Mouse (Mus musculus): ENCODE measurements around the gene Scai.

Scai gene

DNA sequence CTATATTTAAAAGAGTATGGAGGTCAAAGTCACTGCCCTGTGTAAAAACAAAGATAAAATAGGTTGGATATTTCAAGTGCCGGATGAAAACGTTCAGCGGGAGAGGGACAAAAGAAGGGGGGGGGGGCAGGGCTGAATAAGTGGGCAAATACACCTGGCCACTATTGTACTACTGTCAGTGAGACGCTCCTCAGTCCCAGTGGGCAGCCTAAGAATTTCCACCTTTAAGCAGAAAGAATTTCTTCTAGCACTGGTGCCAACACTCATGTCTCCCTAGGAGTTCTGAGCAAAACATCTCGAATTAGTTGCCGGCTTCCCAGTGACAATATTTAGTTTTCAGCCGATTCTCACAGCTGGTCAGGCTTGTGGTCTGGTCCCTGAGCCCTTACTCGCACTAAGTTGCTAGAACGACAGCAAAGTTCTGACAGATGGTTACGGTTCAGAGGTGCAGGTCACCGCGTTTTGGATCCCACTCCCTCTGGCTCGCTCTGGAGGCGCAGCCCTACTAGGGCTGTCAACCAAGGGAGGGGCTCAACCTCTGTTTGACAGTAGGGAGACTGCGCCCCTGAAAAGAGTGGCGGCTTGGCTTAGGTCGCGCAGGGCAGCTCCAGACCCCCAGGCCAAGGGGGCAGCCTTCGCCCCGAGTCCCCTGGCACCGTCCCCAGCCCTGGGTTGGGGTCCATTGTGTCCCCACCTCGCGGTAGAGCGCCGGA, 125.7 kb downstream of the Scai start:
- CTCF ChIA-PET = interaction anchor here in 1 of 4 experiments (0.6 kb wide), 1 partner anchor 268 kb away, joined by 4 read pairs; no protein-coding TSS in a partner anchor
- POLR2A ChIA-PET = interaction anchor here in 3 of 4 experiments (0.6 to 1.7 kb wide), 10 partner anchors 11 to 396 kb away, joined by 3 to 7 read pairs (median 4); partner anchors contain the start of gene Arpc5l (in 1 of the 3)

DNA sequence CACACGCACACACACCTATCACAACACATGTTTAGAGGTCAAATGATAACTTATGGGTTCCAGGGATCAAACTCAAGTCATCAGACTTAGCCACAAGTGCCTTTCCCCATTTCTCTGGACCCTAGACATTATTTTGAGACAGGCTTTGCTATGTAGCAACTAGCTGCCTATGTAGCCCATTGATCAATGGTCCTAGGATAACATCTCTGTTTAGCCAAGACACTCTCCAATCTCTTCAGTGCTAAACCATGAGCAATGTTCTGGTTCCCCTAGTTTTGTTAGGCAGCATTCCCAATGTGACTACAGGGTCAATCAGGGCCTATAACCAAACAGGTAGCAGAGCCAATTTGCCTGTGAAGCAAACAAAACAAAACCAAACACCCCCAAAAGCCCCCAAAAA, 142.0 kb downstream of the Scai start:
- CTCF ChIA-PET = no interaction called here
- POLR2A ChIA-PET = no interaction called here

GRCm38 (mm10) chr2:39040215-39040614, 150.3 kb downstream of the Scai start:
- POLR2A ChIA-PET = interaction anchor here in 1 of 4 experiments (1.2 kb wide), 1 partner anchor 32 kb away, joined by 3 read pairs; no protein-coding TSS in a partner anchor
- CTCF ChIA-PET = no interaction called here

- ChIA-PET CTCF (interaction anchor here in 1 of 4 experiments (0.6 kb wide), 1 partner anchor 234 kb away, joined by 24 read pairs; no protein-coding TSS in a partner anchor), POLR2A (interaction anchor here in 2 of 4 experiments (0.6 to 1.7 kb wide), 4 partner anchors 14 to 351 kb away, joined by 3 to 4 read pairs (median 4); no protein-coding TSS in a partner anchor)
Measured at GRCm38 (mm10) chr2:39031611-39032010, 158.9 kb downstream of the Scai start.

DNA sequence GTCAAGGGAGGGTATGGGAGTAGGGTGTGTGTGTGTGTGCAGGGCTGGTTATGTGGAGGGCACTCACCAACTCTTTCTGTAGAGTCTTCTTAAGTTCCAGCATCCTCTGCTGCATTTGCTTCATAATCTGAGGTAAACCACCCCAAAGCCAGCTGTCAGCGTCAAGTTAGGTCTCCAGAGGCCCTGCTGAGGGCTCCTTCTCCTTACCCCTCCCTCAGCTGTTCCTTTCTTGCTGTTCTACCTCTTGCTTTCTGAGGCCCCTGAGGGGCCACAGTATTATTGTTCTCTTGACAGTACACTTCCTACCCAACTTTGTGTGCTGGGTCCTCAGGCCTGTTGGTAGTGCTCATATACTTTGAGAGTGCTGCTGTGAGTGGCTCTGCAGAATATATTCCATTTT, 170.5 kb downstream of the Scai start:
- ChIA-PET POLR2A (interaction anchor here in 1 of 4 experiments (1.1 to 7.9 kb wide), 4 partner anchors 11 to 20 kb away, joined by 5 to 62 read pairs (median 5); partner anchors contain the start of genes Arpc5l and Rpl35), CTCF (interaction anchor here in 2 of 4 experiments (0.6 kb wide), 2 partner anchors 236 to 609 kb away, joined by 10 to 16 read pairs; no protein-coding TSS in a partner anchor)

GRCm38 (mm10) chr2:39016581-39016980, 174.0 kb downstream of the Scai start:
- CTCF ChIA-PET = no interaction called here
- POLR2A ChIA-PET = interaction anchor here in 3 of 4 experiments (0.9 to 7.9 kb wide), 9 partner anchors 9 to 136 kb away, joined by 3 to 62 read pairs (median 5); partner anchors contain the start of genes Arpc5l (in 2 of the 3) and Rpl35 (in 2 of the 3)
